Mouse (Mus musculus) embryonic facial prominence, embryonic 14.5 days (tissue): ENCODE measurements around the gene Pigm. TPM values are rescaled to one million over a fixed set of nuclear protein-coding genes. Genes with fewer than 3 reads are reported as not detected.

ENCODE experiments used
- ATAC-seq: fragments of 200-750 bp; cut with Nextera tagmentation; 2 replicates; pipeline ENCODE4 v1.8.0; 2017; ENCODE audit warnings: low read depth, moderate number of reproducible peaks, moderate TSS enrichment
- DNase-seq: peaks from one replicate; pipeline ENCODE4 v3.0.0-alpha.2; 2015; ENCODE audit warnings: low spot score
- H3K27ac ChIP-seq: fragments of 300-500 bp; sonication (generic); replicated peaks from 2 replicates; pipeline ENCODE4 v1.5.1; 2014; ENCODE audit warnings: low read depth, mild to moderate bottlenecking, low read length, moderate library complexity
- H3K27me3 ChIP-seq: fragments of 300-500 bp; sonication (generic); replicated peaks from 2 replicates; pipeline ENCODE4 v1.6.1; 2014; ENCODE audit warnings: low read length; ENCODE audit not compliant: control insufficient read depth, insufficient read depth
- H3K36me3 ChIP-seq: fragments of 300-500 bp; sonication (generic); 2 replicates; pipeline ENCODE4 v1.6.1; 2014; ENCODE audit warnings: low read length, mixed read lengths; ENCODE audit not compliant: control insufficient read depth, insufficient read depth
- H3K4me1 ChIP-seq: fragments of 300-500 bp; sonication (generic); 2 replicates; pipeline ENCODE4 v1.6.1; 2014; ENCODE audit warnings: antibody characterized with exemption, low read length; ENCODE audit not compliant: control insufficient read depth, insufficient read depth
- H3K4me2 ChIP-seq: fragments of 300-500 bp; sonication (generic); 2 replicates; pipeline ENCODE4 v1.6.1; 2014; ENCODE audit warnings: low read depth, mild to moderate bottlenecking, low read length, moderate library complexity, mixed read lengths
- H3K4me3 ChIP-seq: fragments of 300-500 bp; sonication (generic); 2 replicates; pipeline ENCODE4 v1.5.1; 2014; ENCODE audit warnings: low read depth, mild to moderate bottlenecking, low read length
- H3K9ac ChIP-seq: fragments of 300-500 bp; sonication (generic); 2 replicates; pipeline ENCODE4 v1.6.1; 2014; ENCODE audit warnings: low read depth, mild to moderate bottlenecking, low read length, moderate library complexity, mixed read lengths
- H3K9me3 ChIP-seq: fragments of 300-500 bp; sonication (generic); 2 replicates; pipeline ENCODE4 v1.6.1; 2016; ENCODE audit warnings: low read length; ENCODE audit not compliant: control insufficient read depth
- WGBS: fragments of 180-500 bp; shearing (Covaris S2); extraction: QIAGEN DNeasy Blood & Tissue Kit; methylation state at CpG from one replicate; pipeline ENCODE4 v1.1.7; 2014; 5-methylcytosine and 5-hydroxymethylcytosine counted together
- polyA plus RNA-seq: library from polyadenylated mRNA; unstranded; fragments of >200 nt; fragmentation: Nextera tagmentation; extraction: Ambion mirVana; gene quantifications from 2 replicates; pipeline ENCODE4 v1.2.1, GENCODE M21; 2014

Pigm gene
- polyA plus RNA-seq, 1 experiment from 2014 or later: 7.2 TPM

DNA sequence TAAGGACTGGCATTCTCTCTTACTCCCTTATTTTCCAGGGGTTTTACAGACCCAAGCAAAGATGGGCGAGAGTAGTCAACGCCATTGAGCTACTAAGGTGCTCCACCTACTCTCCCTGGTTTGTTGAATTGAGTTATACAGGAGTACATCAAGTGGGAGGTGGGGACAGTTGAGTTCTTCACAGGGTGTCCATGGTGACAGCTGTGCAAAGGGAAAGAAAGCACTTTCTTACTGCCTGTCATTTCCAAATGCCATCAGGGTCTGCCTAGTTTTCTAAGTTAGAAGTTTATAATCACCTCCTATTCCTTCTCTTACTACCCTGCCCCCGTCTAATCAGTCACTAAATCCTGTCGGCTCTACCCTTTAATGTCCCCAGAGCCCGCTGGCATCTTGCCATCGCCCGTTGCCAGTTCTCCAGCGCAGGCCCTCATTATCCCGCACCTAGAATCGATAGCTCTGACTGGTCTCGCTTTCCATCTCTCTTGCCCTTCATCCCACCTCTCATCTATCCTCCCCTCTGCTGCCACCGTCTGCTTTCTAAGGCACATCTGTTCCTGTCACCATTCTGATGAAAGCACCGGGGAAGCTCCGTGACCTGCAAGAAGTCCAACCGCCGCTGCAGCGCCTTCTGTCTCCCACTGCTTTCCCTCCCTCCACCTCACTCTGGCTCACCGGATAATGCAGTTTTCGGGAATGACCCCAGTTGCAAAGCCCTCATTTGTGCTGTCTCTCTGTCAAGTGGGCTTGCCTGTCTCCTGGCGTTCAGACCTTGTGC lies 15.6 kb downstream of the Pigm start:
- no peaks in the 10 kb centered on the region for H3K9me3 ChIP-seq
- WGBS: 24% methylated on average over 20 of the region's 20 CpGs
- DNase-seq (peak; percentile 36), ATAC-seq (peak; percentile 22; the same call in 1 of the 2 replicates)
- peak overlapping the region; percentile 25 for H3K4me2 ChIP-seq
- H3K4me3 ChIP-seq: no peak overlapping the region
- H3K9ac ChIP-seq: 0 out of 2 replicates have a peak overlapping the region, but pooled peaks have one; percentile 5
- no peaks in the 10 kb centered on the region for H3K27me3 ChIP-seq
- H3K36me3 ChIP-seq: no peaks in the 10 kb centered on the region
- no peak overlapping the region for H3K27ac ChIP-seq
- no peaks in the 10 kb centered on the region for H3K4me1 ChIP-seq

DNA sequence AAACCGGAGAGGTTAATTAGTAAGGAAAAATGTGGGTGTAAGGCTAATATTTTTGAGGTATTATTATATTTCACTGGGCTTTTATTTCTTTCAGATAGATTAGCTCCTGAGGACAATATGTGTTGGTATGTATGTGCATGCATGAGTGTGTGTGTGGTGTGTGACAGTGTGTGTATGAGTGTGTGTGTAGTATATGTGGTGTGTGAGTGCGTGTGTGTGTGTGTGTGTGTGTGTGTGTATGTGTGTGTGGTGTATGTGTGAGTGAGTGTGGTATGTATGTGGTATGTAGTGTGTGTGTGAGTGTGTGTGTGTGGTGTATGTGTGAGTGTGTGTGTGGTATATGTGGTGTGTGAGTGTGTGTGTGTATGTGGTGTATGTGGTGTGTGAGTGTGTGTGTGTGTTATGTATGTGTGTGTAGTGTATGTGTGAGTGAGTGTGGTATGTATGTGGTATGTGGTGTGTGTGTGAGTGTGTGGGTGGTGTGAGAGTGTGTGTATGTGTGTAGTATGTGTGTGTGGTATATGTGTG lies 16.4 kb downstream of the Pigm start:
- ATAC-seq: no peak
- 87% methylated on average over 2 of the region's 2 CpGs for WGBS
- Histone ChIP-seq H3K27ac (no peak overlapping the region), H3K27me3 (no peaks in the 10 kb centered on the region), H3K4me2 (no peak overlapping the region), H3K9me3 (no peaks in the 10 kb centered on the region), H3K4me1 (no peaks in the 10 kb centered on the region), H3K4me3 (no peak overlapping the region), H3K36me3 (no peaks in the 10 kb centered on the region), H3K9ac (no peak overlapping the region)
- DNase-seq: no peak

DNA sequence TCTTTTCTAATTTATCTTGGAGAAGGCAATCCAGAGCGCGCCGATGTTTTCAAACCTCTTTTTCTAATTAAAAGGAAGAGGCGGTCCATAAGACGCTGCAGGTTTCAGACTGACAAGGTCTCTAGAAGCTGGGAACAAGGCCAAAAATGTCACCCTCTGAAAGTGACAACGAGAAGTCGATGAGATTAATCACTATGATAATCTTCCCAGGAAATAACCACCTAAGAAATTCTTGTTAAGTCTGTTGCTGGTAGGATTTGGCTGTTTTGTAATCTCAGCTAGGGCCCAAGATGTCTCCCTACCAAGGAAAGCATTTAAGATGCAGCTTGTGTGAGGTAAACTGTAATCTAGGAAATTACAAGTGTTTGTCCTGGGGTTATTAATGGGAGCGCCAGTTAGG lies 17.4 kb downstream of the Pigm start:
- no peaks in the 10 kb centered on the region for H3K4me1 ChIP-seq
- ATAC-seq: no peak
- H3K9ac ChIP-seq: no peak overlapping the region
- H3K27me3 ChIP-seq: no peaks in the 10 kb centered on the region
- H3K27ac ChIP-seq: no peak overlapping the region
- no peaks in the 10 kb centered on the region for H3K36me3 ChIP-seq
- 66% methylated on average over 8 of the region's 8 CpGs for WGBS
- no peaks in the 10 kb centered on the region for H3K9me3 ChIP-seq
- peak; percentile 28 for DNase-seq
- no peak overlapping the region for H3K4me2 ChIP-seq
- H3K4me3 ChIP-seq: no peak overlapping the region

DNA sequence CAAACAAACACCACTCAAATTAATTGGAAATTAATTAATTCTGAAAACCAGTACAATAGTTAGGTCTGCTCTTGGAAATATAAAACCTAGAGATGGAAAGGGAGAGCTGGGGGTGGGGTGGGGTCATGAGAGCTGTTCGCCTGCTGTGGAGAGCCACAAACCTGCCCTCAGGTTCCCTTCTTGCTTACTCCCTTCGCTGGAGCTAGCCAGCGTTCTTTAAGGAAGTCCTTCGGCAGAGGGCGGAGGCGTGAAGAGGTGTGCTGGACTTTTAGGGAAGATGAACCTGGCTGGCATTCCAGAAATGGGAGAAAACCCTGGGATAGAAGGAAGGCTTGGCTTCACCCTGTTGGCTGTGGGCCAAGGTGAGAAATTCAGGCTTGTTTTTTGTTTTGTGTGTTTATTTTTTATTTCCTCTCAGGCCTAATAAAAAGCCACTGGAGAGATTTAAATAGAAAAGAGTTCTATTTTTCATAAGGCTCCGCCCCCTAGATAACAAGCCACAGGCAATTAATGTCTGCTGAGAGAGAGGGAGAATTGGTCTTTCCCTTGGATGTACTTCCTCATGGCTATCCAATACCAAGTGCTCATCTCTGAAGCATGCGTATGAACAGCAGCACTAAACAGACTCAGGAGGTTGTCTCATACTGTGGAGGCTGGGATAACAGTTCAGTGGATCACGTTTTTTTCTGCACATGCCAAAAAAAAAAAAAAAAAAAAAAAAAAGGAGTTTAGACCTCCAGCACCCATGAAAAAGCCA lies 20.8 kb downstream of the Pigm start:
- Histone ChIP-seq H3K9me3 (no peaks in the 10 kb centered on the region), H3K27ac (no peak overlapping the region), H3K36me3 (no peaks in the 10 kb centered on the region), H3K4me2 (no peak overlapping the region), H3K9ac (no peak overlapping the region), H3K4me3 (no peak overlapping the region), H3K27me3 (no peaks in the 10 kb centered on the region), H3K4me1 (no peaks in the 10 kb centered on the region)
- WGBS: 56% methylated on average over 9 of the region's 9 CpGs
- ATAC-seq (no peak), DNase-seq (no peak)

DNA sequence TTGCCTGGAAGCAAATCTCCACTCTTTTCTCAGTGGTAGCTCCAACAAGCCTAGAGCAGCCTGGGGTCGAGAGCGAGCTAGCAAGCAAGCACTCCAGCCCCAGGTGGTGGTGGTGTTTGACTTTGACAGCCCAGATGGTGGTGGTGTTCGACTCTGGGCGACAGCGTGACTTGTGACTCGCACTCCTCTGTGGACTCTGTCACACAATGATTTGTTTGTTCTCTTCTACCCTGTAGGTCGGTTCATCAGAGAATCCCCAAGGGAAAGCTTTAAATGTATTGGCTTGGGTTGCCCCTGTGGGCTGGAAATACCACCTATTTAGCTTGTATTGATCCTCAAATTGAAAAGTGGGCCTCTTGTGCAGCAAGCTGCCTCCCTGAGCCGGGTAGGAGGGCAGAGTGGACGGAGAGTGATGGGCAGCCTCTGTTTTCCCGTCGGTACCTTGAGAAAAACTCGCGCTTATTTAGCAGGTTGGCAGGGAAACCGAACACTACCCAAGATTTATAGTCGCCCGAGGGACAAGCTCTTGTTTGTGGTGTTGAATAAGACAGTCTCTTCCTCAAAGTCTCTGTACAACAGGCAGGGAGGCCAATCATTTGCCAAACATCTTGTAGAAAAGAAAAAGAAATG lies 29.8 kb downstream of the Pigm start:
- WGBS: 38% methylated on average over 16 of the region's 16 CpGs
- Histone ChIP-seq H3K9me3 (no peaks in the 10 kb centered on the region), H3K27ac (no peak overlapping the region), H3K4me2 (no peak overlapping the region), H3K36me3 (no peaks in the 10 kb centered on the region), H3K4me3 (no peak overlapping the region), H3K4me1 (no peaks in the 10 kb centered on the region), H3K9ac (no peak overlapping the region), H3K27me3 (peaks cover 4% of the 10 kb centered on the region; the same call in 1 of the 2 replicates)
- ATAC-seq (no peak), DNase-seq (no peak)

DNA sequence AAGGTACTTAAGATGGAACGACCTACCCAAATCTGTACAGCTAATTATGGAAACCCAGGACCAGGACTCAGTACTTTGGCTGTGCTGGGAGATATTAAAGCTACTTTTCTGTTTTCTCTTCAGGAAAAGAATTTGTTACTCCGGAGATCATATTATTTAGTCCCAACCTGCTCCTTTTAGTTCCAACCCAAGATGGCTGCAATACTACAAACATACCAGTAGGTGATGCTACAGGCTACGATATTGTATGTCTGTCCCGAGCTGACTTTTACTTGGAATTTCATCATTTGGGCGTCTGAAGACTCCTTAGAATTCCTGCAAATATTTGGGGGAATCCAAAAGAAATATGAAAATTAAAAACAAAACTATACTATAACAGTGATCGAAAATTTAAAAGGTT lies 32.6 kb downstream of the Pigm start:
- no peak overlapping the region for H3K27ac ChIP-seq
- peak; percentile 65 for DNase-seq
- no peaks in the 10 kb centered on the region for H3K4me1 ChIP-seq
- no peak overlapping the region for H3K9ac ChIP-seq
- no peaks in the 10 kb centered on the region for H3K36me3 ChIP-seq
- ATAC-seq: peak; percentile 66; the same call in 1 of the 2 replicates
- H3K27me3 ChIP-seq: peaks cover 4% of the 10 kb centered on the region; the same call in 1 of the 2 replicates
- no peak overlapping the region for H3K4me3 ChIP-seq
- H3K9me3 ChIP-seq: no peaks in the 10 kb centered on the region
- H3K4me2 ChIP-seq: peak overlapping the region; percentile 24; the same call in 1 of the 2 replicates
- WGBS: 3% methylated on average over 6 of the region's 6 CpGs

DNA sequence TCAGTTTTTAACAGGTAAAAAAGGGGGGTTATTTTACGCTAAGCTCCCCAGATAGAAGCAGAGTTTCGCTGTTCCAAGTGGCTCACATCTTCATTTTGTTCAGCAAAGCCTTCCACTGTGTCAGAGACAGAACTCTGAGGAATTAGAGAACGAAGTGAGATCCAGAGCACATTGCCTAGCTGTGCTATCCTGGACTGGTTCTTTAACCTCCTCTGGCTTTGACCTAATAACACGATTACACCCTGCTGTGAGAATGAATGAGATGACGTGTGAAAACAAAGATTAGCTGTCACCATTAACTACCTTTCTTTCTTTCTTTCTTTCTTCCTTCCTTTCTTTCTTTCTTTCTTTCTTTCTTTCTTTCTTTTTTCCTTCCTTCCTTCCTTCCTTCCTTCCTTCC lies 33.1 kb downstream of the Pigm start:
- Histone ChIP-seq H3K27ac (no peak overlapping the region), H3K4me2 (peak overlapping the region; percentile 24; the same call in 1 of the 2 replicates), H3K9me3 (no peaks in the 10 kb centered on the region), H3K36me3 (no peaks in the 10 kb centered on the region), H3K4me3 (no peak overlapping the region), H3K27me3 (peaks cover 4% of the 10 kb centered on the region; the same call in 1 of the 2 replicates), H3K9ac (no peak overlapping the region), H3K4me1 (no peaks in the 10 kb centered on the region)
- DNase-seq (no peak), ATAC-seq (no peak)
- 9% methylated on average over 5 of the region's 5 CpGs for WGBS

DNA sequence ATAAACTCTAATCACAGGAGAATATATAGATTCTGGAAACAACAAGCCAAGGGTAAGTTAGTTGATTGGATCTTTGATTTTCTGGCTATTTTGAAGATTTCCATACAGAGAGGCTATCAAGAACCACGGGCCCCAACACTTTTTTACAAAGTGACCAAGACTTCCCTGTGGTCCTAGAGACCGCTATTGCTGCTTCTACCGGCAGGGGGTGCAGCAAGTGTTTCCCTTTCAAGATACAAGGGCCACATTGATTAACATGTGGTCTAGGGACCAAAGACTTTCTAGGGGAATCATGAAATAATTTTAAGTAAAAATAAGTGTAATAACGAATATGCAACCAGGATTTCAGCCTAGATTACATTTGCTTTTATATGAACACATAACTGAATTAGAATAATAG lies 34.5 kb downstream of the Pigm start:
- H3K4me1 ChIP-seq: no peaks in the 10 kb centered on the region
- ATAC-seq: no peak
- H3K9me3 ChIP-seq: no peaks in the 10 kb centered on the region
- H3K4me3 ChIP-seq: no peak overlapping the region
- no peak overlapping the region for H3K9ac ChIP-seq
- H3K4me2 ChIP-seq: no peak overlapping the region
- H3K27me3 ChIP-seq: peaks cover 4% of the 10 kb centered on the region; the same call in 1 of the 2 replicates
- DNase-seq: peak; percentile 48
- no peak overlapping the region for H3K27ac ChIP-seq
- 6% methylated on average over 4 of the region's 4 CpGs for WGBS
- H3K36me3 ChIP-seq: no peaks in the 10 kb centered on the region
